Mouse (Mus musculus) lung, postnatal 25 days (tissue): Measurements from ENCODE around the gene Gm44503.

Experiments
- DNase-seq: peaks from one replicate; pipeline ENCODE4 v3.0.0; 2022; ENCODE audit warnings: low spot score

Gm44503 gene

GRCm38 (mm10) chr9:73030443-73030842 lies 71.8 kb downstream of the Gm44503 start:
- DNase-seq, result no peak

- DNase-seq, result no peak
These were observed 72.8 kb downstream of the Gm44503 start for GRCm38 (mm10) chr9:73031421-73031820.

- DNase-seq, result no peak
These were observed 74.8 kb downstream of the Gm44503 start for GRCm38 (mm10) chr9:73033406-73033805.

GRCm38 (mm10) chr9:73039222-73039945 lies 80.7 kb downstream of the Gm44503 start:
- peak; percentile 93 for DNase-seq

GRCm38 (mm10) chr9:73040080-73040479 lies 81.4 kb downstream of the Gm44503 start, which contains the start of gene Pigb:
TSS of gene Pigb (minus strand) at chr9:73040378.
- no peak for DNase-seq

GRCm38 (mm10) chr9:73044146-73045079 lies 85.8 kb downstream of the Gm44503 start, which contains the start of gene Rab27a:
TSS of gene Rab27a (plus strand) at chr9:73044854.
- peak; percentile 91 for DNase-seq

GRCm38 (mm10) chr9:73045204-73045603 lies 86.6 kb downstream of the Gm44503 start:
- no peak for DNase-seq

GRCm38 (mm10) chr9:73045711-73046110 lies 87.1 kb downstream of the Gm44503 start:
- no peak for DNase-seq

- DNase-seq, result no peak
These were observed 89.3 kb downstream of the Gm44503 start for GRCm38 (mm10) chr9:73047906-73048305.

- DNase-seq, result no peak
These were observed 90.3 kb downstream of the Gm44503 start for GRCm38 (mm10) chr9:73048927-73049326.

- no peak for DNase-seq
These were observed 91.2 kb downstream of the Gm44503 start for GRCm38 (mm10) chr9:73049833-73050232.

- no peak for DNase-seq
These were observed 92.0 kb downstream of the Gm44503 start for GRCm38 (mm10) chr9:73050606-73051005.

- peak; percentile 64 for DNase-seq
These were observed 96.8 kb downstream of the Gm44503 start for GRCm38 (mm10) chr9:73055441-73055911.

GRCm38 (mm10) chr9:73059224-73059623 lies 100.6 kb downstream of the Gm44503 start:
- no peak for DNase-seq

GRCm38 (mm10) chr9:73063621-73064290 lies 105.1 kb downstream of the Gm44503 start:
- DNase-seq, result no peak
